Mouse (Mus musculus) midbrain, postnatal 0 days (tissue): ENCODE results near the gene 1700029F12Rik. TPM values are rescaled to one million over a fixed set of nuclear protein-coding genes. Genes with fewer than 3 reads are reported as not detected.

Experiments used
- ATAC-seq: fragments of 200-750 bp; cut with Nextera tagmentation; 2 replicates; pipeline ENCODE4 v1.8.0; 2017; ENCODE audit warnings: moderate number of reproducible peaks, mild to moderate bottlenecking, moderate TSS enrichment, moderate library complexity; ENCODE audit not compliant: low FRiP score
- DNase-seq: peaks from one replicate; pipeline ENCODE4 v3.0.0-alpha.2; 2015; ENCODE audit warnings: low spot score
- H3K27ac ChIP-seq: fragments of 300-500 bp; sonication (generic); 2 replicates; pipeline ENCODE4 v1.5.1; 2014; ENCODE audit warnings: low read depth, mild to moderate bottlenecking, low read length, mixed read lengths
- H3K27me3 ChIP-seq: fragments of 300-500 bp; sonication (generic); 2 replicates; pipeline ENCODE4 v1.6.1; 2014; ENCODE audit warnings: low read length, control low read depth, mixed read lengths; ENCODE audit not compliant: insufficient read depth
- H3K36me3 ChIP-seq: fragments of 300-500 bp; sonication (generic); 2 replicates; pipeline ENCODE4 v1.6.1; 2014; ENCODE audit warnings: low read length, control low read depth, mixed read lengths; ENCODE audit not compliant: insufficient read depth
- H3K4me1 ChIP-seq: fragments of 300-500 bp; sonication (generic); 2 replicates; pipeline ENCODE4 v1.6.1; 2014; ENCODE audit warnings: mild to moderate bottlenecking, control low read depth, antibody characterized with exemption, low read length, mixed read lengths; ENCODE audit not compliant: insufficient read depth
- H3K4me2 ChIP-seq: fragments of 300-500 bp; sonication (generic); 2 replicates; pipeline ENCODE4 v1.6.1; 2014; ENCODE audit warnings: low read depth, mild to moderate bottlenecking, low read length, mixed read lengths; ENCODE audit not compliant: poor library complexity, severe bottlenecking
- H3K4me3 ChIP-seq: fragments of 300-500 bp; sonication (generic); 2 replicates; pipeline ENCODE4 v1.5.1; 2014; ENCODE audit warnings: low read depth, mild to moderate bottlenecking, low read length, moderate library complexity
- H3K9ac ChIP-seq: fragments of 300-500 bp; sonication (generic); replicated peaks from 2 replicates; pipeline ENCODE4 v1.6.1; 2014; ENCODE audit warnings: mild to moderate bottlenecking, low read length, moderate library complexity, mixed read lengths; ENCODE audit not compliant: poor library complexity, severe bottlenecking
- H3K9me3 ChIP-seq: fragments of 300-500 bp; sonication (generic); 2 replicates; pipeline ENCODE4 v1.6.1; 2016; ENCODE audit warnings: low read length, control low read depth
- CTCF ChIP-seq: IDR thresholded peaks from 2 replicates; pipeline ENCODE4 v1.5.1; 2016; ENCODE audit warnings: antibody characterized with exemption, mild to moderate bottlenecking
- WGBS: fragments of 180-500 bp; shearing (Covaris S2); extraction: QIAGEN DNeasy Blood & Tissue Kit; methylation state at CpG from one replicate; pipeline ENCODE4 v1.1.7; 2014; 5-methylcytosine and 5-hydroxymethylcytosine counted together
- polyA plus RNA-seq: library from polyadenylated mRNA; unstranded; fragments of >200 nt; fragmentation: Nextera tagmentation; extraction: Ambion mirVana; gene quantifications from 2 replicates; pipeline ENCODE4 v1.2.1, GENCODE M21; 2015
- total RNA-seq: library from RNA; depleted of rRNA; stranded (reverse); fragments of >200 nt; gene quantifications from 2 replicates; pipeline ENCODE4 v1.2.3, GENCODE M21; 2014

1700029F12Rik gene
- total and polyA plus RNA-seq, 2 experiments from 2014 or later: not detected

DNA sequence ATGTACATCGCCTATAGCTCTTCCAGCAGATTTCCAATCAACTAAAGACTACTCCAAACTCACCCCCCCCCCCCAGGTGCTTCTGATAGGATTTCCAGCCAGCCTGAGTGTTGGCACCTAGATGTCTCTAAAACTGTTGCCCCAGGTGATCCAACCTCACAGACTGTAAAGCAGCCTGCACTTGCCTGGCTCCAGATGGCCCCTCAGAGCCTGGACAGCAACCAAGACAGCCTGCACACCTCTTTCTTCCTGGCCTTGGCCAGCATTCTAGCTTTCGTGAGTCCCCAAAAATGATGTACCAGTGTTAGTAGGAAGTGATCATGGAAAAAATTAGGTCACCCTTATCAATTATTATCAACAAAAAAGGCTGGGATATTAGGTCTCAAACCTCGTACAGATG is 16.5 kb downstream of the 1700029F12Rik start:
- ATAC-seq (no peak), DNase-seq (no peak)
- WGBS: 86% methylated on average over 3 of the region's 3 CpGs
- Histone ChIP-seq H3K4me2 (no peak overlapping the region), H3K9ac (no peak overlapping the region), H3K4me1 (no peaks in the 10 kb centered on the region), H3K9me3 (no peaks in the 10 kb centered on the region), H3K27me3 (no peaks in the 10 kb centered on the region), H3K36me3 (no peaks in the 10 kb centered on the region), H3K27ac (no peak overlapping the region), H3K4me3 (no peak overlapping the region)
- TF ChIP-seq CTCF: no peak

DNA sequence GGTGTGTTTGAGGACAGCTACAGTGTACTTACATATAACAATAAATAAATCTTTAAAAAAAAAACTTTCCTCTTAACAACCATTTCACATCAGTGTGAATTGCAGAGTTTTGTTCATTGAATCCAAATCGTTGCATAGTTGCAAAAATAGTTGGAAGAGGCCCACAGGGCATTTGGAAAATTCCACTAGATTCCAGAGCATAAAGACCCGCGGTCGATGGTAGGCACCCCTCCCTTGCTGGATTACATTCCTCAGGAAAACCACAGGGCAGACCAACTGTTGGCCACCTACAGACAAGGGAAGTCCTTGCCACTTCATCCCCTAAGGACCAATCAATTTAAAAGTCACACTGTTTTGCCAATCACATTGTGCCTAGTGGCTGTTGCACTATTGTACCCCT is 19.8 kb downstream of the 1700029F12Rik start:
- Histone ChIP-seq H3K36me3 (no peaks in the 10 kb centered on the region), H3K9me3 (no peaks in the 10 kb centered on the region), H3K4me1 (no peaks in the 10 kb centered on the region), H3K27ac (no peak overlapping the region), H3K27me3 (no peaks in the 10 kb centered on the region), H3K4me3 (no peak overlapping the region), H3K4me2 (no peak overlapping the region), H3K9ac (no peak overlapping the region)
- no peak for DNase-seq
- no peak for TF ChIP-seq CTCF
- ATAC-seq: no peak
- 92% methylated on average over 4 of the region's 4 CpGs for WGBS

DNA sequence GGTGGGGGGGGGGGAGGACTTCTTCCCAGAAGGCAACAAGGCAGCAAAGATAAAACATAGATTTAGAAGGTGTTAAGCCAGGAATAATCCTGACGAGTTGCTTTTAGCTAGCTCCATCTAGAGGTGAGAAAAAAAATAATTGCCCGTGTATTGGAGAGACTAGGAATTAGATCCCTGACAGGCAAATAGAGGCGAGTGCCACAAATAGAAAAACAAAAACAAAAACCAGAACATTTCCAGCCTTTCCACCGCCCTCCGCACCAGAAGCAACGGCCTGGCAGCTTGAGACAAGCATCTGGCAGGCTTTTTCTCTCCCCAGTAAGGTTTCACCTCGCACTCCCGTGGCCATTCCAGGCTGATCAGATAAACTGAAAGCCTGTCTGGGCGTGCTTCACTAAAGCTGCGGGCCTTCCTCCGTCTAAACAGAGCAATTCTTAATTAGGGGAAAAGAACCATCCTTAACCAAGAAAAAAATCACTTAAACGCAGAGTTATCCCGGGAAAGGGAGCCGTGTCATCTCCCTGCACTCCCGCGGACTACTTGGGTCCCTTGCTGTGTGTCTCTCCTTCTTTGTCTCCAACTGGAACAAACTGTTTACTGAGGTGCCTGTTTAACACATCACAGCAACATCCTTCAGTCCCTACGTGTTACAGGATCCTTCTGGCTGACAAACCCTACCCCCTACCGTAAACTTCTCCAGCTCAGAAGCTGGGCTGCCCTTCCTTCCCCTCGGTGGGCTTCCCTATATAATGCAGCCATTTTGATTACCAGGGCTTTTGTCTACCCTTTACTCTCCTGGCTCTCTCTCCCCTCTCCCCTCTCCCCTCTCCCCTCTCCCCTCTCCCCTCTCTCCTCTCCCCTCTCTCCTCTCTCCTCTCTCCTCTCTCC is 25.7 kb downstream of the 1700029F12Rik start:
- peak overlapping the region; percentile 65; the same call in 1 of the 2 replicates for H3K27ac ChIP-seq
- peak overlapping the region; percentile 89 for H3K4me2 ChIP-seq
- peak overlapping the region; percentile 77 for H3K9ac ChIP-seq
- H3K4me3 ChIP-seq: peak overlapping the region; percentile 41
- ATAC-seq: peak; percentile 79
- H3K9me3 ChIP-seq: no peaks in the 10 kb centered on the region
- H3K4me1 ChIP-seq: no peaks in the 10 kb centered on the region
- peak; percentile 65 for TF ChIP-seq CTCF
- no peaks in the 10 kb centered on the region for H3K36me3 ChIP-seq
- under 1% methylated on average over 19 of the region's 19 CpGs for WGBS
- no peaks in the 10 kb centered on the region for H3K27me3 ChIP-seq
- DNase-seq: peak; percentile 86

DNA sequence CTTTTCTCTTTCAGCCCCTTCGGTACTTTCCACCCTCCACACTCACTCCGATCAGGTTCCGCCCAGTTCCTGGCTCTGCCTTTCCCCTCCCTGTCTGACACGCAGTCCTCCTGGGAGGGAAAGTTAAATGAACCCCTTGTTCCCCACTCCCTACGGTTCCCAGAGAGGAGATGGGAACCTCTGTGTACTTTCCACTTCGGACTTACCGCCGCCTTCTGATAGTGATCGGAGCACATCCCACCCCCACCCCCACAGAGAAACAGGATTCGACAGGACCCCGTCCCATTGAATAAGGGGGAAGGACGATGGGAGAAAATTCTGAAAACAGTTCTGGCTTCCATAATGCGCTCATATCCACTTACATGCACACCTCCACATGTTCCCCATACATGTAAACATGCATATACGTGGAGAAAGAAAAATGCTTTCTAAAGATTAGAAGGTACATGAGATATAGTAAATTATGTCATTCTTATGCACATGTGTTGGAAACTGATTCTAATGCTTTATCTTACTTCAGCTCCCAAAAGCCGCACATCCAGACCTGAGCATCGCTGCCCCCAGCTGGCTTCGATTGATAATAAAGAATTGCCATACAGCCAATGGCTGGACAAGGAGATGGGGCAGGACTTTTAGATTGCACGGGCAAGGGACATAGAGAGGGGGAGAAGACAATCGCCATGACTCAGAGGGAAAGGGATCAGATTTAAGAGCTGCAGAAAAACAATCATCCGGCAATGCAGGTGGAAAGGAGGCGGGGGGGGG is 26.5 kb downstream of the 1700029F12Rik start:
- peak overlapping the region; percentile 57 for H3K9ac ChIP-seq
- no peak; the same call in 1 of the 2 replicates for TF ChIP-seq CTCF
- H3K4me3 ChIP-seq: peak overlapping the region; percentile 42
- H3K36me3 ChIP-seq: no peaks in the 10 kb centered on the region
- no peaks in the 10 kb centered on the region for H3K4me1 ChIP-seq
- WGBS: under 1% methylated on average over 18 of the region's 21 CpGs
- H3K27me3 ChIP-seq: no peaks in the 10 kb centered on the region
- ATAC-seq (peak; percentile 81), DNase-seq (peak; percentile 77)
- peak overlapping the region; percentile 89 for H3K4me2 ChIP-seq
- no peaks in the 10 kb centered on the region for H3K9me3 ChIP-seq
- no peak overlapping the region for H3K27ac ChIP-seq

DNA sequence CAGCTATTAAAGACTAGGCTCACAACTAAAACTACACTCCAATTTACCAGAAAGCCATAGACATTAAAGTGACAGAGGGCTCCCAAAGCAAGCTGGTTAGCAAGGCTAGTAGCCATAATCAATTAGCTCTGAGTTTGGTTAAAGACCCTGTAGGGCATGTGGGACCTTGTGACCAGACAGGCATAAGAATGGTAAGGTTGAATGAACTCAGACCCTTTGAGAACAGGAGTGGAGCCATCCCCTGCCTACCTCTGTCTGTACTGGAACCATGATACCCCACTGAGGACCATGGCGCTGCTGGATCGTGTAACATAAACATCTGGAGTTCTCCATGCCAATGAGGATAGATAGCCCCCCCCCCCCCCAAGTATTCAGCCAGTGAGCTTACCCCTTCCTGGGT is 27.4 kb downstream of the 1700029F12Rik start:
- 54% methylated on average over 2 of the region's 2 CpGs for WGBS
- no peak for TF ChIP-seq CTCF
- Histone ChIP-seq H3K27me3 (no peaks in the 10 kb centered on the region), H3K27ac (no peak overlapping the region), H3K9me3 (no peaks in the 10 kb centered on the region), H3K4me3 (peak overlapping the region; percentile 42; the same call in 1 of the 2 replicates), H3K36me3 (no peaks in the 10 kb centered on the region), H3K4me2 (peak overlapping the region; percentile 89), H3K9ac (no peak overlapping the region; the same call in 1 of the 2 replicates), H3K4me1 (no peaks in the 10 kb centered on the region)
- ATAC-seq (no peak), DNase-seq (no peak)

DNA sequence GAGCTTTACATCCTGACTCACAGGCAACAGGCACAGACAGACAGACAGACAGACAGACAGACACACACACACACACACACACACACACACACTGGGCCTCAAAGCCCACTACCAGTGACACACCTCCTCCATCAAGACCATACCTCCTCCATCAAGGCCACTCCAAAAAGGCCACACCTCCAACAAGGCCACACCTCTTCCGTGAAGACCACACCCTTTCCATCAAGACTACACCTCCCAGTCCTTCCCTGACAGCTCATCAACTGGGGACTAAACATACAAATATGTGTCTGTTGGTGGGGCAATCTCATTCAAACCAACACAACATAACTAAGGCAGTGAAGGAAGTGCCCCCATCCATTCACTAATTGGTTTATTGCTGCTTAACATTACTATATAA is 37.1 kb downstream of the 1700029F12Rik start:
- DNase-seq: no peak
- ATAC-seq: no peak
- no peaks in the 10 kb centered on the region for H3K4me1 ChIP-seq
- no peak overlapping the region for H3K4me3 ChIP-seq
- no peak overlapping the region for H3K4me2 ChIP-seq
- 57% methylated on average over 1 of the region's 1 CpGs for WGBS
- no peaks in the 10 kb centered on the region for H3K9me3 ChIP-seq
- no peaks in the 10 kb centered on the region for H3K27me3 ChIP-seq
- H3K9ac ChIP-seq: no peak overlapping the region
- H3K36me3 ChIP-seq: no peaks in the 10 kb centered on the region
- H3K27ac ChIP-seq: no peak overlapping the region
- no peak for TF ChIP-seq CTCF
